Mouse (Mus musculus): ENCODE data around the gene Nelfe.

GRCm38 (mm10) chr17:34885615-34886014 lies 35.4 kb downstream of the Nelfe start:
- TF ChIP-seq CEBPB (IDR thresholded peaks at IDR 0.05; ENCODE audit: low read depth) (no peak), CTCF (IDR thresholded peaks at IDR 0.05; ENCODE audit: control insufficient read depth, insufficient read depth, insufficient read length) (no peak), MAX (IDR thresholded peaks at IDR 0.05) (no peak)
